Mouse (Mus musculus): ENCODE results near the gene Tnf. TPM values are rescaled to one million over a fixed set of nuclear protein-coding genes. Genes with fewer than 3 reads are reported as not detected.

The Tnf gene
- total RNA-seq, 2 experiments from 2014 or later, result 0.52 TPM; not detected in 1

DNA sequence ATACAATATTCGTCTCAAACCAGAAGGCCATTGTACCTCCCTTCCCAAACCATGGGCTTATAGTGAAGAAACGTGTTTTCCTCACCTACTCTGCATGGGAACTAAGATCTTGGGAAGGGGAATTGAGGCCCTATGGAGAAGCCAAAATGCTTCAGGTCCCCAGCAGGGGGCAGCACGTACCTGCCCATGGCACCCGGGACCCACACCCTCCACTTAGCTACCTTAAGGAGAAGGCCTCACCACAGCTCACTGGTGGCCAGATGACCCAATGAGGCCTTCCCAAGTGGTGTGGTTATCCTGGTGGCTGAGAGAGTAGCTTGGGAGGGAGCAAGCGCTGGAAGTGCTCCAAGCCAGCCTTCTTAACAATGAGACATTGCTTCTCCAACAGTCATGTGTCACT lies 23.3 kb downstream of the Tnf start:
- intact Hi-C loops (cut with DNase I), result no loop called here

GRCm38 (mm10) chr17:35175968-35176367 lies 25.8 kb downstream of the Tnf start, which contains the start of gene Aif1:
Gene Aif1 (minus strand): TSS chr17:35176068.
- DNase-seq, result no peak
- intact Hi-C loops (cut with DNase I), result no loop called here

More for the DNA sequence above, 23.3 kb downstream of the Tnf start:
- DNase-seq, result peak; percentile 66

- DNase-seq, result no peak
- intact Hi-C loops (cut with DNase I), result no loop called here
Measured at GRCm38 (mm10) chr17:35175382-35175781, 26.4 kb downstream of the Tnf start.

DNA sequence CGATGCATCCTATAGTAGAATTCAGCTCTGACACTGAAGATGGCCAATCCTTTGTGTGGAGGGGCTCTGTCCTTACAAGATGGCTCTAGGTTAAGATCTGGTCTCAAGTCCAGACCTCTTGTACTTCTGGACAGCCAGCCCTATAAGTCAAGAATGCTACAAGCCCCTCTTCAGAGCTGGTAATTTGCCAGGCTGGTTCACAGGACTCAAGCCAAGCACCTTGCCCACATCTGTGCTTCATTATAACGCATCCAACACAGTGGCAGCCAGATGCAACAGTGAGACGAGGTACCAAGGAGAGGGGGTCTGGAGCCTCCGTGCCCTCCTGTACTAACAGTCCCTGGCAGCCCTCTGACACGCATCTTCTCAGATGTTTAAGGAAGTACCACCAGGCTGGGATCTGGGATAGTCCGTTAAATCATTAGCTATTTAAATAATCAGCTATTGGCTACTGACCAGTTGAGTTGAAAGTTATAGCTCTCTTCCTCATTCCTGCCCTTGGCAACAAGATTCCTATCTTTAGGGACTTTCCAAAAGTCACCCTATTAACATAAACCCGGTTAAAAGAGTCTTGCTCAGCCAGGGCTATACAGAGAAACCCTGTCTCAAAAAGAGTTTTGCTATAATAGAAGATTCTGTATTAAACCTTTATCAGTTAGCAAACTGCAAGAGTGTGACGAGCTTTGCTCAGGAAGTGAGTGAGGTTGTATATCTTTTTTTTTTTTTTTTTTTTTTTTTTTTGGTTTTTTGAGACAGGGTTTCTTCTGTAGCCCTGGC lies 27.4 kb downstream of the Tnf start:
- intact Hi-C loops (cut with DNase I), result no loop called here
- no peak for DNase-seq

GRCm38 (mm10) chr17:35173329-35173728 lies 28.5 kb downstream of the Tnf start:
- intact Hi-C loops (cut with DNase I), result no loop called here

DNA sequence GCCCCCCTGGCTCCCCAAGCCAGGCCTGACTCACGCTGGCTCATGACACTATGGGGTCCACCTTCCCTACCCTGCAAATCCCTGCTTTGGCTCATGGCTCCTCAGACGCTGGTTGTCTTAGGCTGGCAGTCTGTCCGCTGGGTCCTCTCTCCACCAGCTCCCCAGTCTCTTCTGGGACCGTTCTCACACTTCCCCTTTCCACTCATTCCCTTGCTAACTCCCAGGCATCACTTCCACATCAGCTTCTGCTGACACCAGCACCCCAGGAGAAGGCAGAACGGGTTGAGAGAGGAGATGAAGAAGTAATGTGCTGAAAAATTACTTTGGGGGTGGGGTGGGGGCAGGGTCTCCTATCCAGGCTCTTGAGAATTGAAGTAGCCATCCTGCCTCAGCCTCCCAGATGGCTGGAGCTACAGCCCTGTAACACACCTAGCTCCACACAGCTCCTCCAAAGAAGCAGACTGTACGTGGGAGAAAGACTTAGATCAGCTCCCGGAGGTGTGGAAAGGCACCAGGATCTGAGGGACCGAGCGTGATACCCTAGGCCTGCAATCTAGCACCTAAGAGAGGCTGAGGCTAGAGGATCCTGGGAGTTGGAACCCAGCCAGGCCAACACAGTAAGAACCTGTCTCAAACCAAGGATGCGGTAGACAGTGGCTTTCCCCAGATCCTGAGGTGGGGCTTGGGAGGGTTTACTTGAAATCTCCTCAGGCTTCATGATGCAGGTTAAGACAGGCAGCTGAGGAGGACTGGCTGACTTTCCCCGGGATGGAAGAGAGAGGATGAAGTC lies 29.2 kb downstream of the Tnf start:
- intact Hi-C loops (cut with DNase I), result no loop called here
- no peak for DNase-seq

More at GRCm38 (mm10) chr17:35173329-35173728, 28.5 kb downstream of the Tnf start:
- DNase-seq, result no peak

DNA sequence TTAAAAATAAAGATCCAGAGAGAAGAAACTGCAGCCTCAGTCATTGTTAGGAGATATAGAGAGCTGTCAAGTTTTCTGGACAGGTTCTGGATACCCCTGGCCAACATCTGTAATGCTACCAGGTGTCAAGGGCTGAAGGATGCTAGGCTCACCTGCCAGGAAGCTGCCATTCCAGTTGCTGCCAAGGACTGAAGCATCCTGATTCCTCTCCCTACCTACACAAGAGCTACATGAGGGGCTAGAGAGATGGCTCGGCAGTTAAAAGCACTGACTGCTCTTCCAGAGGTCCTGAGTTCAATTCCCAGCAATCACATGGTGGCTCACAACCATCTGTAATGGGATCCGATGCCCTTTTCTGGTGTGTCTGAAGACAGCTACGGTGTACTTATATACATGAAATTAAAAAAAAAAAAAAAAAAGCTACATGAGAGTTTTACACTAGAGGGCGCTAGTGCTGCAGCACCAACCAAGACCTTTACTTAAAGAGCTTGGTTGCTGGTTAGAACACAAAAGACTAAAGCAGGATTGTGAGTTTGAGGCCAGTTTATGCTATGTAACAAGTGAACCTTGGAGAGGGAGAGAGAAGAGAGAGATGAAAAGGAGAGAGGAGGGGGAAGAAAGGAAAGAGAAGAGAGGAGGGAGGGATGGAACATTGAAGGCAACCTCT lies 33.1 kb downstream of the Tnf start:
- intact Hi-C loops (cut with DNase I), result loop anchor here (5.0 kb wide), 1 partner anchor 64 kb away; the partner anchor contains the start of gene Atp6v1g2
- DNase-seq, result no peak

DNA sequence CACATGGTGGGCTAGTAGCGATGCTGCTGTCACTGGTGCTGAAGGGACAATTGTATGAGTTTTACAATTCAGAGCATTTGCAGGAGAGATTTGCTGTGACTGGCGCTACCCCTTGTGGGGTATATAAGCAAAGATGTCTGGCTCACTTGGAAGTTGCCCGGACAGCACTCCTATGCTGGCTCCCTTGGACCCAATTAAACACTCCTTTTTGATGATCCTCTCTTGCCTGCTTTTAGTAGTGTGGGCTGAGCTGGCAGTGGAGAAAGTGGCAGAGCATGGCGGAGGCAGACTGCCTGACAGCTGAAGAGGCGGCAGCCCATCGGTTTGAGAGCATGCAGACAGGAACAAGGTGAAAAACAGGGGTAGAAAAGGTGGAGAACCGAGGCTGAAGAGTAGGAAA lies 34.0 kb downstream of the Tnf start:
- no peak for DNase-seq
- intact Hi-C loops (cut with DNase I), result loop anchor here (2.0 to 5.0 kb wide), 2 partner anchors 27 to 65 kb away; partner anchors contain the start of genes Atp6v1g2 and Ltb

- intact Hi-C loops (cut with DNase I), result loop anchor here (2.0 to 5.0 kb wide), 2 partner anchors 28 to 66 kb away; partner anchors contain the start of genes Atp6v1g2 and Ltb
Measured at GRCm38 (mm10) chr17:35166352-35167035, 35.3 kb downstream of the Tnf start.

GRCm38 (mm10) chr17:35165451-35166155 lies 36.2 kb downstream of the Tnf start:
- DNase-seq, result no peak
- intact Hi-C loops (cut with DNase I), result loop anchor here (2.0 to 5.0 kb wide), 2 partner anchors 29 to 67 kb away; partner anchors contain the start of genes Atp6v1g2 and Ltb

More at GRCm38 (mm10) chr17:35166352-35167035, 35.3 kb downstream of the Tnf start:
- DNase-seq, result peak; percentile 65

DNA sequence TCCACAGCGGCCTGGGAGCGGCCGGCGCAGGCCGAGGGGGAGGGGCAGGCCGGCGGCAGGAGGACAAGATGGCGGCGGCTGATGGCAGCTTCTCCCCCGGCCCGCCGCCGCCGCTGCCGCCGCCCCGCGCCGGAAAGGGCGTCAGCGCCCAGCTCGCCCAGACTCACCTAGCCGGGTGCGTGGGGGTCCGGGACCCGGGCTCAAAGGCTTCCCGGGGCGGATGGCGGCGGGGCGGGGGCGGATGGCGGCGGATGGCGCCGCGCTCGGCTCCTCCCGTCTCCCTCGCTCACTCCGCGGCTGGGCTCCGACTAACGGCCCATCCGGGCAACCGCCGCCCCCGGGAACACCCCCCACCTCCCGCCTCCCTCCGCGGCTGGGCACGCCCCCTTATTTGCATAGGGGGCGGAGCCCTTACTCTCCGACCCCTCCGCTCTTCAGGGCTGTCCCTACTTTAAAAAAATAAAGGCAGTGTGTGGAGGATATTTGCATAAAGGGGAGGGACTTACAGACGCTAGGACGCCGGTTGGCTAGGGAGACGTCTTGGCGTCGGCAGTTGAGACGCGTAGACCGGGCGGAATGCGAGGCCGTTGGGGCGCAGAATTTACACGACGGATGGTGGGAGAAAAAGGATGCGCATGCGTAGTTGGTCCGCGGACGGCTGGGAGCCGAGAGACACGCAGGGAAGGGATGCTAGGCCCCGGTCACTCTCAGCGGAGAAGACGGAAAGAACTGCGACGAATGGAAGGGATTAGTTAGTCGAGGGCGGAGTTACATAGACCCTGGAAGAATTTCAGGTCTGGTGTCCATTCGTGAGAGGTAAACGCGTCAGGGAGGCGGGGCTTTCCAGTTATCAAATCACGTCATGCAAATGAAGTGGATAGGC lies 37.0 kb downstream of the Tnf start, which contains the start of gene Prrc2a:
TSS of gene Prrc2a (minus strand) at position 330 of the 883 bp plus-strand sequence.
- intact Hi-C loops (cut with DNase I), result loop anchor here (5.0 kb wide), 1 partner anchor 67 kb away; the partner anchor contains the start of gene Atp6v1g2
- DNase-seq, result peak; percentile 99

- intact Hi-C loops (cut with DNase I), result no loop called here
- no peak for DNase-seq
Measured at GRCm38 (mm10) chr17:35164218-35164567, 37.6 kb downstream of the Tnf start.

DNA sequence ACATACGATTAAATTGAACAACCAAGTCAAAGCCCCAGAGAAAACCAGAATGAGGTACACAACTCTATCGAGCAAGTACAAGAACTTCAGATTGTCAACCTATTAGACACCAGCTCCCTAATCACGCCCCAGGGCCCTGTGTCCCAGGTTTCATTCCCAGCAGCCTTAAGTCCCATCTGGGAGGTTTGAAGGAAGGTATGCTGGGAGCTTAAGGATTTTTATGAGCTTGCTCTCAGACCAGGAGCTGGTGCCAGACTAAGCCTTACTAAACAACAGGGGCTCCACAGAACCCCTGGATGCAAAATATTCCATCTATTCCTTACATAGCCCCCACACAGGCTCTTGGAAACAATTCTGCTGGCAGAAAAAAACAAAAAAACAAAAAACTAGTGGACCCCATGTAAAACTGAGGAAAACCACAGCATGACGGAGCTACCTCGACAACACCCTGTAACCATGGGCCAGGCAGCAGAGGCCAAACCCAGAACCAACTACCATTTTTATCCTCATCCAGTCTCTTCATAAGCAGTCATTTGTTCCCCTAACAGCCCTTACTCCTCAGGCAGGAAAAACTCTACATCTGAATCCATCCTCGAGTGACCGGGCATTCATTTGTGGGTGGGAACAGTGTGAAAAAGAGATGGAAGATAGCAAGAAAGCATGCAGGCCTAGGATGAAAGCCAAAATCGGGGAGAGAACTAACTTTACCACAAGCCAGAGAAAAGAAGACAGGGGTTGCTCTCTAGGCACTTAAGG lies 38.3 kb downstream of the Tnf start:
- no peak for DNase-seq
- intact Hi-C loops (cut with DNase I), result no loop called here

DNA sequence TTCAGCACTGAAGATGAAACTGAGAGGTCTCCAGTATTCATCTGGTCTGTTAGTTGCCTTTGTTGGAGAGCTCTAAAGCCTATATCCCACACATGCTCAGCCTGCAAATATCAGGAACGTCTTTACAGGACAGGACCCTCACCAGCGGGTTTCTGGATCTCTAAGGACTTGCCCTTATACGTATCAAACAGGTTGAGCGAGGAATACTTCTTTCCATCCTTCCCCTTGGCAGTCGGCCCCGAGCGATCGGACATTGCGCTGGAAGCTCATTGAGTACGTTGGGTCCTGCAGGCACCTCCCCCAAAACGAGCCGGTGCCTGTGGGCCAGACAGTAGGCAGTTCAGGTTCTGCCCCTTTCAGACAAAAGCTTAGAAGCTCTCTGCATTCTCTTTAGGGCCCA lies 39.1 kb downstream of the Tnf start:
- intact Hi-C loops (cut with DNase I), result no loop called here
- no peak for DNase-seq

DNA sequence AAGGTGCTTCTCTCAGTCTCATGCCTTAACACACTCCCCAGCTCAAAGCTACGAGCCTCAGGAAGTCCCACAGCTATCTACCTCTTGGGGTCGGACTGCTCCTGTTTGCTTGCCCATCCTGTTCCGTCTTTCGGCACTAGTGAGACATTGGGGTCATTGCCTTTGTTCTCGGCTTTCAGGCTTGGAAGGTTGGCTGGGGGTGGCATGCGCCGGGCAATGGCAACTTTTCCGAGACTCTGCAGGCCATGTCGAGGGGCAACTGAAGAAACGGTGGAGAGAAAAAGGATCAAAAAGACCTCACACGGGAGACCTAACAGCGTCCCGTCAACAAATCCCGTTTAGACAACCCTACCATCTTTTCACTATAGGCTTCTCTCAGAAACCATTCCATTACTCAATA lies 39.7 kb downstream of the Tnf start:
- intact Hi-C loops (cut with DNase I), result no loop called here
- no peak for DNase-seq

- intact Hi-C loops (cut with DNase I), result no loop called here
- no peak for DNase-seq
Measured at GRCm38 (mm10) chr17:35161421-35161820, 40.4 kb downstream of the Tnf start.

GRCm38 (mm10) chr17:35159638-35160037 lies 42.2 kb downstream of the Tnf start:
- intact Hi-C loops (cut with DNase I), result no loop called here
- no peak for DNase-seq
